Mouse (Mus musculus): Measurements from ENCODE around the gene Rinl. TPM values are rescaled to one million over a fixed set of nuclear protein-coding genes. Genes with fewer than 3 reads are reported as not detected.

Gene Rinl
- polyA plus RNA-seq (2017; shearing (Covaris generic)): 100 to 1,000 TPM; 220 to 310 TPM

DNA sequence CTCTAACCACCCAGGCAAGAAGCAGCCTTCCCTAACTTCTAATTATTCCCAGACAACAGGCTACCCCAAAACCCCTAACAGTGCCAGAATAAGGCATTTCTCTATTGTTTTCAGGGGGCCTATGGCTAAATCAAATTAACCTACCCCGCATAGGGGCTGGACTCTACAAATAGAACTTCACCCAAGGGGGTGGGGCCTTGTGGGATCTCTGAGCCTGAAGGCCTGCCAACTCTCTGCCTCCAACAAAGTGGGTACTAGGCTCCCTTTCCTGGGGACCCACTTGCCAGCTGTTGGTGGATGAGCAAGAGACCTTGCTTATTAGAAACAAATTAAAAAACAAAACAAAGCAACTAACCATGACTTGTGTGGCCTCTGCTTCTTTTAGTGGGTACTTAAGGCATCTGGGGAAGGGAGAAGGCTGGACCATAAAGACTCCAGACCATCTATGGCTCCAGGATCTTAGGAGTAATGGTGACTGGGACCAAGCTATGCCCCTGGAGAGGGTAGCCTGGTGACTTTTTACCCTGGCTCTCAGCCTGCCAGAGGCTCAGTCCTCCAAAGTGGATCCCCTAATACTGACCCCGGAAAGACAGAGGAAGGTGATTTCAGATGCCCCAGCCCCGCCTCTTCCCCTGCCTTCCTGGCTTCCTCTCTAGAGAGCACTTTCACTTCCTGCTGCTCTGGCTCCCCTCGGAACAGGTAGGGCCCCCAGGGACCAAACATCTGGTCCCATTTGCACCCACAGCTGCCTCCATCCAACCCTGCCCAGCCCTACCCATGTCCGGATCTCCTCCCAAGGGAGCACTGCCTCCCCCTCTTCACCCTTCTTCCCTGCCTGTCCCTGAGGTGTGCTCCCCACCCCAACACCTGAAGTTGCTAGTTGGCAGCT lies at the start of gene Rinl:
Gene Rinl, plus strand, starts transcription at position 663 of the 889 bp plus-strand sequence.

DNA sequence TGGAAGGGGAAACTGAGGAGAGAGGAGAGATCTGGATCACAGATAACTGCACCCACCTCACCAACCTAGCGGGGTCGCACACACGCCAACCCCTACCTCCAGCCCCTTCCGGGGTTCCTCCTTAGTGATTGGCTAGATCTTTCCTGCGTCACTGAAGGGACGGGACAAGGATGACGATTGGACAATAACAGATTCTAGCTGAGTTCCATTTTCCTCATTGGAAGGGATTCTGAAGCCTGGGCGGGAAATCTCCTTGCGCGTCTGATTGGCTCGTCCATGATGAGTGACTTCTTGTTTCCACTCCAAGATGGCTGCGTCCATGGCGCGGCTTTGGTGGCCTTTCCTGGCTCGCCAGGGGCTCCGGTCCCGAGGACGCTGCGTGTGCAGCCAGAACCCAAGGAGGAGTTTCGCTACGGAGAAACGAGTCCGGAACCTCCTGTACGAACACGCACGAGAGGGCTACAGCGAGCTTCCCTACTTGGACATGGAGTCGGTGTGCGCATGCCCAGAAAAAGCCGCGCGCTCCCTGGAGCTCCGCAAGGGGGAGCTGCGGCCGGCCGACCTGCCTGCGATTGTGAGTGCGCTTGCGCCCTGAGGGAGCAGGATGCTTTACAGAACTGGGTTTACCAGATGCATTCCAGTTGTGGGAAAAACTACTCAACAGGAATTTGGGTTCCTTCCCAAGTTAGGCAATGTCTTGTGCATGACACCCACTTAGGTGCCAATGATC lies 46.9 kb upstream of the Rinl start, which contains the start of the genes Mrps12 and Sars2:
Gene Mrps12, minus strand, starts transcription at position 112 of the 730 bp plus-strand sequence.
Gene Sars2, plus strand, starts transcription at position 284 of the 730 bp plus-strand sequence.

DNA sequence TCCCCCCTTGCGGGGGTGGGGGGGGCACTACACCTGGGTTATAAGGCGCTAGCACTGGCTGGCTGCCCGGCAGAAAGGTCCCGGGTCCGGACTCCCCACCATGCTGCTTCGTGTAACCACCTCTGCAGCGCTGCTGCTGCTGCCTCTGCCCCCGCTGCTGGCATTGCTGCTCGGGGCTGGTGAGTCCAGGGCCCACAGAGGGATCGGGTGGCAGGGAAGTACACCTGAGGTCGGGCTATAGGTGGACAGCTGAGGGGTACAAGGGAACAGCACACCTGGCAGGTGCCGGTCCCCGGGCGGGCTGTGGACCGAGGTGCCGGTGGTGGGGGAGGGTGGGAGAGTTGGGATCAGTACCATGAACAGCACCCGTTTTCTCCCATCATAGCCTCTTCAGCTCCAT lies 32.7 kb upstream of the Rinl start, which contains the start of gene Ccer2:
Gene Ccer2, plus strand, starts transcription at position 96 of the 400 bp plus-strand sequence.

DNA sequence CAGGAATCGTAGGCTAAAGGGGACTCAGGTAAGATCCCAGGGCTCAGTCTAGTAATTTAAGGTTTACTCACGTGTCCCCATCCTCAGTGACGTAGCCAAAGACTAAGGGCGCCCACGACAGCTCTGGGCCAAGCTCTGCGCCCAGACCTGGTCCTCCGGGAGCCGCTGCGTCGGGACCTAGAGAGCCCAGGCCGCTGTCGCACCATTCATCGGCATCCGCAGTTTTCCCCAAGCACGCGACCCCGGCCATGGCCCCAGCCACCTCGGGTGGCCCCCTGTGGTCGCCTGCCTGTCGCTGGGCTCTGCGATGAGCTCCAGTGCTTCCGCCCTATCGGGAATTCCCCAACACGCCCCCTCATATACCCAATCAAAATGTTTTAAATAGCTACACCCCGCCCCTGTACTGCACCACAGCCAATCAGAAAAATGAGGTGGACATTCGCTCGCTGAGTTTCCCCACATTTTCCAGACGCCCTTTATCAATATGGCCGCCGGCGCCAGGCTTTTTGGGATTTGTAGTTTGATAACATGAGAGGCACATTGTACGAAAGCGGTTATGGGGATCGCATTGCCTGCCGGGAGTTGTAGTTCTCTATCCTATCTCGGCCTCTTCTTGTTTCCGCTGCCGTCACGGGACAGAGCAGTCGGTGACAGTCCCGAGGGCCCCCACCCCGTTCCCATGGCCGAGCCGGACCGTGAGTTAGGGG lies 22.4 kb upstream of the Rinl start, which contains the start of gene Sirt2:
Gene Sirt2, plus strand, starts transcription at position 563 of the 707 bp plus-strand sequence.

GRCm38 (mm10) chr7:28767462-28767965 lies 21.3 kb upstream of the Rinl start, which contains the start of gene Nfkbib:
Gene Nfkbib, minus strand, starts transcription at chr7:28767512.

DNA sequence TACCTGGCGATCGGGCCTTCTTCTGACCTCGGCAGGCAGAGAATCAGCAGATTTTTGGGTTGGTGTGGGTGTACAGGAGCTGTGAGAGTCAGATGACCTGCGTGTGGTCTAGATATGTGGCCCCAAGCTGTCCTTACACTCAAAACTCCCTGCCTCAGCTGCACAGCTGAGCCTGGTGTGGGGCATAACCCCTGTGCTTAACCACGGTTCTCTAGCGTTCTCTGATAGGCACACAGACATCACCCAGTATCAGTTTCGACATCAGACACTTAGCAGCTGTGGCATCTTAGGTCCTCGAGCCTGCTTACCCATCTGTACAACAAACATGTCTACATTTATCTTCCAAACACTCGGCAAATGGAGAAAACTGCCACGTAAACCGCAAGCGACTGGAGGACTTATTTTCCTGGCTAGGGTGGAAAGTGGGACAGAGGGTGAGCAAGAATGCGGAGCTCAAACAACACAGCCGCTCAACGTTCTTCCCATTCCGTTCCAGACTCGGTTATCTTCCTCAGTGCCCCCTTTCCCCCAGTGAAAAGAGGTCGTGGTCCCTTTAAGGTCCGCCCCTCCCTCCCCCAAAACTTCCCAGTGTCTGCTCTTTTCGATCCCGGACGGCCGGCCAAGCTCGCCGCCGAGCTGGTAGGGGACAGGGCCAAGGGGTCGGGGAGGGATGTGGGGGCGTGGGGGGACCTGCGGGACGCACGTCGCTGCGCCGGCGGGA lies 19.6 kb downstream of the Rinl start, which contains the start of gene Hnrnpl:
Gene Hnrnpl, plus strand, starts transcription at position 321 of the 721 bp plus-strand sequence.

DNA sequence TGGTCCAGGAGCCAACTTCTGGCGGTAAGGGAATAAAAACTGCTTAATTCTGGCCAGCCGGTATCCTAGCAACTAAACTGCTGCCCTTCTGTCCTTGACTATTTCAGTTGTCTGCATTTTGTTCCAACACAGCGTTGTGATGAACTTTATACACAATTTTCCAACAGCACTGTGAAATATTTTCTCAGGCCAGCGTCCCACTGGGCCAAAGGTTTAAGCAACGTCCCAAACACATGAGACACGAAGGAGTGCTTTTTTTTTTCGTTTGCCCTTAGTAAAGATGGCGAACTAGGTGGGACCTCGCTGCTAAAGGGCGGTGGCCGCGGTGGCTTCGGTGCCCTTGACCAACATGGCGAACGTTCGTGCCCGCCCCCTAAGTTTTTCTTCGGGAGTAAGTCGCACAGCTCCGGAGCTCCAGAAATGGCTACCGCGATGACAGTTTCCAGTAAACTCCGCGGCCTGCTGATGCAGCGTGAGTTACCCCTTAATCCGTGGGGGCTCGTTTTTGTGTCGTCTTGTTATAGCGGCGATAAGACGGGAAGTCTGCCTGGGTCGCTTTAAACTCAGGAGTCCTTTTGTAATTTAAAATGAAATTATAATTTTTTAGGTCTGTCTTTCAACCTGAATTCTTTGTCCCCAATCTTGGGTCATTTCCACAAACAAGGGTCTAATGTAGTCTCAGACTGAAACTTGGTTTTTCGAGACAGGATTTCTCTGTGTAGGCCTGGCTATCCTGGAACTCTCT lies 36.3 kb downstream of the Rinl start, which contains the start of gene Ech1:
Gene Ech1, plus strand, starts transcription at position 277 of the 745 bp plus-strand sequence.

GRCm38 (mm10) chr7:28833723-28834347 lies 45.1 kb downstream of the Rinl start, which contains the start of gene Lgals4:
Gene Lgals4, plus strand, starts transcription at chr7:28833854.

Other genes with a start within 250 kb of the Rinl start
- not detected for gene Sycn, start 248.1 kb upstream of the Rinl start, polyA plus RNA-seq (2017; shearing (Covaris generic))
- gene Nccrp1, start 241.7 kb upstream of the Rinl start, polyA plus RNA-seq (2017; shearing (Covaris generic)): under 1 TPM; 0.22 to 0.38 TPM
- 10 to 100 TPM; 25.4 to 29.9 TPM for gene Samd4b, start 190.8 kb upstream of the Rinl start, polyA plus RNA-seq (2017; shearing (Covaris generic))
- 1 to 10 TPM; 6.8 to 7.7 TPM for gene Pak4, start 190.8 kb upstream of the Rinl start, polyA plus RNA-seq (2017; shearing (Covaris generic))
- not detected for gene Acp7, start 157.6 kb upstream of the Rinl start, polyA plus RNA-seq (2017; shearing (Covaris generic))
- 1 to 10 TPM; 4.2 to 6.6 TPM for gene Fbxo27, start 96.1 kb upstream of the Rinl start, polyA plus RNA-seq (2017; shearing (Covaris generic))
- 10 to 100 TPM in 1 of 2 experiments, 1 to 10 TPM in 1; 9.6 to 16.2 TPM for gene Fbxo17, start 72.2 kb upstream of the Rinl start, polyA plus RNA-seq (2017; shearing (Covaris generic))
- gene Mrps12, start 47.1 kb upstream of the Rinl start, polyA plus RNA-seq (2017; shearing (Covaris generic)): 10 to 100 TPM; 94.8 to 97.2 TPM
- gene Sars2, start 47.0 kb upstream of the Rinl start, polyA plus RNA-seq (2017; shearing (Covaris generic)): 10 to 100 TPM; 19.8 to 23.6 TPM
- not detected for gene Ccer2, start 32.8 kb upstream of the Rinl start, polyA plus RNA-seq (2017; shearing (Covaris generic))
- gene Sirt2, start 22.2 kb upstream of the Rinl start, polyA plus RNA-seq (2017; shearing (Covaris generic)): 100 to 1,000 TPM in 1 of 2 experiments, 10 to 100 TPM in 1; 74.7 to 117 TPM
- 100 to 1,000 TPM; 102 to 109 TPM for gene Nfkbib, start 21.5 kb upstream of the Rinl start, polyA plus RNA-seq (2017; shearing (Covaris generic))
- 100 to 1,000 TPM; 305 to 311 TPM for gene Hnrnpl, start 19.6 kb downstream of the Rinl start, polyA plus RNA-seq (2017; shearing (Covaris generic))
- gene Ech1, start 36.2 kb downstream of the Rinl start, polyA plus RNA-seq (2017; shearing (Covaris generic)): 100 to 1,000 TPM; 187 to 201 TPM
- gene Lgals4, start 44.9 kb downstream of the Rinl start, polyA plus RNA-seq (2017; shearing (Covaris generic)): 10 to 100 TPM; 16.8 to 29.9 TPM
- 10 to 100 TPM in 1 of 2 experiments, 1 to 10 TPM in 1; 3.2 to 11.6 TPM for gene Lgals7, start 74.9 kb downstream of the Rinl start, polyA plus RNA-seq (2017; shearing (Covaris generic))
- gene Capn12, start 92.5 kb downstream of the Rinl start, polyA plus RNA-seq (2017; shearing (Covaris generic)): under 1 TPM in 1 of 2 experiments, not detected in 1; 0.65 TPM
- gene Actn4, start 173.4 kb downstream of the Rinl start, polyA plus RNA-seq (2017; shearing (Covaris generic)): 100 to 1,000 TPM; 157 to 274 TPM
- gene Eif3k, start 192.9 kb downstream of the Rinl start, polyA plus RNA-seq (2017; shearing (Covaris generic)): 100 to 1,000 TPM; 357 to 451 TPM
- gene Map4k1, start 193.1 kb downstream of the Rinl start, polyA plus RNA-seq (2017; shearing (Covaris generic)): 100 to 1,000 TPM; 152 to 176 TPM